Mouse (Mus musculus) CH12.LX (cell line): ENCODE data around the gene Tmem132d.

Experiments
- HCFC1 ChIP-seq: IDR thresholded peaks from 2 replicates; pipeline ENCODE4 v1.6.1; 2012; ENCODE audit warnings: low read depth, mild to moderate bottlenecking, inconsistent platforms, low read length, improper control_type of control experiment
- MAX ChIP-seq: IDR thresholded peaks from 2 replicates; pipeline ENCODE4 v1.6.1; 2011; ENCODE audit warnings: low read length, improper control_type of control experiment
- RAD21 ChIP-seq: IDR thresholded peaks from 2 replicates; pipeline ENCODE4 v1.6.1; 2011; ENCODE audit warnings: low read depth, mild to moderate bottlenecking, low read length, improper control_type of control experiment, moderate library complexity
- USF2 ChIP-seq: conservative IDR thresholded peaks from 2 replicates; pipeline ENCODE4 v1.6.1; 2011; ENCODE audit warnings: low read depth, low read length, improper control_type of control experiment

DNA sequence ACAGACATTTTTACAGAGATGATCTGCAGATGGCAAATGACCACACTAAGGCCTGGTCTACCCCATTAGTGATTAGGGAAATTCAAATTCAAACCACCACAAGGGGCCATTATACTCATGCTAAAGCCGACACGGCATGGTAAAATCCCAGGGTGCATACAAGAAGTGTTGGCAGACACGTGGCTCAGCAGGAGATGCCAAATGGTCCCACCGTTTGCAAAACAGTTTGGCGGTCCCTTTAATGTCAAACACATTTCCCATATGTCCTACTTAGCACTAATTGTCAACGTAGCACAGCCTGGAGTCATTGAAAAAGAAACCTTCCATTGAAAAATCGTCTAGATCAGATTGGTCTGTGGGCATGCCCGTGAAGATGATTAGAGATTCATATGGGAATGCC is 18.8 kb downstream of the Tmem132d start:
- no peak for TF ChIP-seq USF2
- no peak for TF ChIP-seq HCFC1
- no peak for TF ChIP-seq RAD21
- TF ChIP-seq MAX: no peak
